Mouse (Mus musculus): ENCODE measurements around the gene Arpin. TPM values are rescaled to one million over a fixed set of nuclear protein-coding genes. Genes with fewer than 3 reads are reported as not detected.

Gene Arpin
- not detected for total RNA-seq (2023)

GRCm38 (mm10) chr7:79934862-79935510 is at the start of gene Arpin:
TSS of gene Arpin (minus strand) at chr7:79935359.

DNA sequence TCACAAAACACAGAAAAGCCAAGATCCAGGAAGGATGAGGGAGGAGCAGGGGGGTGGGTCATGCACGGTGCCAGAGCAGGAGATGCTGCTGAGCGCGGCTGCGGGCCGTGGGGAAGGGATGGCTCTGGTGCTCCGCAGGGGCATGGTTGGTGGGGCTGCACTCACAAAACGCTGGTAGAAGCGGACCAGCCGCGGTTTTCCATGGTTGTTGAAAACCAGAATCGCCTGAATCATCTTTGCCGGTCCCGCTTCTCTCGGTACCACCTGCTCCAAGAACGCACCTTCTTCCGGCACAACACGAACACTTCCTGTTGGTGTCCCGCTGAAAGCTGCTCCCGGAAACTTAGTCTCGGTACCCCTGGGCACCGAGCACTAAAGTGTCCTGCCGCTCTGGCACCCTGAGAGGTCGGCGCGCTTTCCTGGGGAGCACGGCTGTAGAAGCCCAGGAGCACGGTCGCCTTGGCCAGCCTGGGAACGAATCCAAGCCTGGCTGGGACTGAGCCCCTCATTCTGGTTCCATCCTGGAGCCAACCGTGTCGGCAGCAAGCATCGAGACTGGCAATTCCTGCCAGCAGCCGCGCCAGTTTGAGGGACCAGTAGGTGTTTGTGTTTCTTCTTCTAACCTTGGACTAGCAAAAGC is 14.7 kb downstream of the Arpin start, which contains the start of gene Ap3s2:
Gene Ap3s2 (minus strand): TSS at position 306 of the 640 bp plus-strand sequence.

Other genes with a start within 250 kb of the Arpin start
- 1 to 10 TPM; 3.2 to 4.7 TPM for gene Kif7, start 219.6 kb downstream of the Arpin start, total RNA-seq (2023)
- not detected for gene Plin1, start 202.5 kb downstream of the Arpin start, total RNA-seq (2023)
- 1 to 10 TPM; 1.2 to 1.3 TPM for gene Pex11a, start 192.2 kb downstream of the Arpin start, total RNA-seq (2023)
- not detected for gene Wdr93, start 192.2 kb downstream of the Arpin start, total RNA-seq (2023)
- gene Mesp1, start 141.6 kb downstream of the Arpin start, total RNA-seq (2023): not detected
- gene Mesp2, start 124.6 kb downstream of the Arpin start, total RNA-seq (2023): under 1 TPM in 1 of 2 experiments, not detected in 1; 0.30 TPM
- under 1 TPM in 1 of 2 experiments, not detected in 1; 0.35 TPM for gene Anpep, start 74.3 kb downstream of the Arpin start, total RNA-seq (2023)
- 10 to 100 TPM; 17.3 to 17.4 TPM for gene Ap3s2, start 14.7 kb downstream of the Arpin start, total RNA-seq (2023)
- gene Zfp710, start 89.5 kb upstream of the Arpin start, total RNA-seq (2023): 10 to 100 TPM; 27.9 to 35.9 TPM
- gene Idh2, start 180.0 kb upstream of the Arpin start, total RNA-seq (2023): 10 to 100 TPM; 38.1 to 41.4 TPM